Mouse (Mus musculus) liver, adult 2 months (tissue): ENCODE measurements at regions not wholly inside any gene's neighbourhood (a gene's known extent, or its start where the extent isn't known, plus 50 kb on each side); places are given as distances from the start of the nearest gene placed in this dataset.

Experiments used
- DNase-seq: peaks from one replicate; pipeline ENCODE4 v3.0.0-alpha.2; 2011; ENCODE audit warnings: low read depth, low spot score; ENCODE audit errors: extremely low read depth
- H3K27ac ChIP-seq: fragments of 200-500 bp; replicated peaks from 2 replicates; pipeline ENCODE4 v1.5.1; 2012; ENCODE audit warnings: low read depth, mild to moderate bottlenecking, control low read depth, inconsistent platforms, low read length; ENCODE audit not compliant: insufficient read depth
- H3K27me3 ChIP-seq: fragments of 200-500 bp; 2 replicates; pipeline ENCODE4 v1.6.1; 2012; ENCODE audit warnings: mild to moderate bottlenecking, moderate library complexity, low read length, inconsistent platforms; ENCODE audit not compliant: control insufficient read depth, insufficient read depth
- H3K36me3 ChIP-seq: fragments of 200-500 bp; 2 replicates; pipeline ENCODE4 v1.6.1; 2012; ENCODE audit warnings: low read length, inconsistent platforms; ENCODE audit not compliant: control insufficient read depth, insufficient read depth
- H3K4me1 ChIP-seq: fragments of 200-500 bp; 2 replicates; pipeline ENCODE4 v1.6.1; 2011; ENCODE audit warnings: low read length; ENCODE audit not compliant: control insufficient read depth, insufficient read depth
- H3K4me3 ChIP-seq: fragments of 200-500 bp; 2 replicates; pipeline ENCODE4 v1.5.1; 2011; ENCODE audit warnings: low read depth, mild to moderate bottlenecking, control low read depth, low read length, moderate library complexity; ENCODE audit not compliant: insufficient read depth
- H3K79me2 ChIP-seq: fragments of 200-500 bp; 2 replicates; pipeline ENCODE4 v1.6.1; 2012; ENCODE audit warnings: inconsistent platforms, mild to moderate bottlenecking, low read length, moderate library complexity; ENCODE audit not compliant: control insufficient read depth, insufficient read depth
- H3K9ac ChIP-seq: fragments of 200-500 bp; 2 replicates; pipeline ENCODE4 v1.6.1; 2012; ENCODE audit warnings: low read depth, mild to moderate bottlenecking, control low read depth, inconsistent platforms, low read length
- CTCF ChIP-seq: fragments of 200-500 bp; IDR thresholded peaks from 2 replicates; pipeline ENCODE4 v1.5.1; 2011; ENCODE audit warnings: low read depth, low read length, control low read depth
- WGBS: fragments of 180-500 bp; shearing (Covaris S2); methylation state at CpG from one replicate; pipeline ENCODE4 v1.1.7; 2018; 5-methylcytosine and 5-hydroxymethylcytosine counted together

DNA sequence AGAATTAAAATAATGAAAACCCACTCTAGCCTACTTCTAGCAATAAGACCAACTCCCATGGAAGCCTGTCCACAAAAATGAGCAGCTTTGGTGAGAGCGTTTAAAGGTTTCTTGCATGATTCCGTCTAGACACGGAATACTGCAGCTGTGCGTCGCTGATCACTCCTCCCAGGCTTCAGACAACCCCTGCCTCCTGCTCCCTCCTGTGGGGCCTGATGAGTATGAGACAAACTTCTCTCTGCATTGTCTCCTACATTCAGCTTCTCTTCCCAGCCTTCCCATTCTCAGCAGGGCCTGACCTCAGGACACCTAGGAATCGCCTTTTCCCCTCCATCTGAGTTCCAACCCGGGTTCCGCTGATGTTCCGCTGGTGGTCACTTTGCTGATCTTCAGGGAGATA, 50.0 kb upstream of the Thbs2 start:
- Histone ChIP-seq H3K4me1 (no peaks in the 10 kb centered on the region), H3K27ac (no peak overlapping the region), H3K4me3 (no peak overlapping the region), H3K79me2 (no peaks in the 10 kb centered on the region), H3K36me3 (no peaks in the 10 kb centered on the region), H3K27me3 (no peaks in the 10 kb centered on the region), H3K9ac (no peak overlapping the region)
- 84% methylated on average over 9 of the region's 9 CpGs for WGBS
- no peak for TF ChIP-seq CTCF
- no peak for DNase-seq
